Mouse (Mus musculus) cerebellum, adult 9-11 months (tissue): ENCODE data around the gene Olfr70.

ENCODE experiments used
- DNase-seq: peaks from one replicate; pipeline ENCODE4 v3.0.0; 2022

Olfr70 gene

GRCm38 (mm10) chr4:43709869-43710268 is 9.3 kb upstream of the Olfr70 start, which contains the start of gene Olfr71:
Gene Olfr71, minus strand, starts transcription at chr4:43710255.
- no peak for DNase-seq

GRCm38 (mm10) chr4:43705991-43706390 is 5.4 kb upstream of the Olfr70 start:
- no peak for DNase-seq

GRCm38 (mm10) chr4:43703851-43704250 is 3.2 kb upstream of the Olfr70 start:
- DNase-seq = no peak

- DNase-seq = no peak
Measured at GRCm38 (mm10) chr4:43703439-43703838, 2.8 kb upstream of the Olfr70 start.

- peak; percentile 61 for DNase-seq
Measured at GRCm38 (mm10) chr4:43696561-43696960, 4.0 kb downstream of the Olfr70 start.

- no peak for DNase-seq
Measured at GRCm38 (mm10) chr4:43695249-43695671, 5.3 kb downstream of the Olfr70 start.

- no peak for DNase-seq
Measured at GRCm38 (mm10) chr4:43694439-43695248, 6.0 kb downstream of the Olfr70 start.

GRCm38 (mm10) chr4:43693806-43694241 is 6.8 kb downstream of the Olfr70 start:
- no peak for DNase-seq

GRCm38 (mm10) chr4:43691026-43691425 is 9.6 kb downstream of the Olfr70 start:
- DNase-seq = no peak

GRCm38 (mm10) chr4:43690021-43690420 is 10.6 kb downstream of the Olfr70 start:
- DNase-seq = no peak

GRCm38 (mm10) chr4:43679416-43680043 is 21.1 kb downstream of the Olfr70 start:
- no peak for DNase-seq

- DNase-seq = no peak
Measured at GRCm38 (mm10) chr4:43678541-43678940, 22.1 kb downstream of the Olfr70 start.

- no peak for DNase-seq
Measured at GRCm38 (mm10) chr4:43675608-43676007, 25.0 kb downstream of the Olfr70 start.

GRCm38 (mm10) chr4:43674974-43675373 is 25.6 kb downstream of the Olfr70 start:
- no peak for DNase-seq

GRCm38 (mm10) chr4:43673703-43674102 is 26.9 kb downstream of the Olfr70 start:
- DNase-seq = no peak

GRCm38 (mm10) chr4:43672070-43672469 is 28.5 kb downstream of the Olfr70 start:
- peak; percentile 87 for DNase-seq

GRCm38 (mm10) chr4:43669428-43669794 is 31.2 kb downstream of the Olfr70 start:
- DNase-seq = peak; percentile 83

GRCm38 (mm10) chr4:43668782-43669427 is 31.7 kb downstream of the Olfr70 start, which contains the start of the genes Tmem8b and Fam221b:
Gene Tmem8b, plus strand, starts transcription at chr4:43668971.
Gene Fam221b, minus strand, starts transcription at chr4:43669145.
- peak; percentile 94 for DNase-seq

GRCm38 (mm10) chr4:43666412-43666811 is 34.2 kb downstream of the Olfr70 start:
- DNase-seq = no peak

GRCm38 (mm10) chr4:43657146-43657545 is 43.5 kb downstream of the Olfr70 start:
- DNase-seq = peak; percentile 61

- DNase-seq = peak; percentile 100
Measured at GRCm38 (mm10) chr4:43656339-43657109, 44.1 kb downstream of the Olfr70 start, which contains the start of gene Hint2. Gene Hint2, minus strand, starts transcription at chr4:43656466.

- DNase-seq = no peak
Measured at GRCm38 (mm10) chr4:43655656-43656338, 44.8 kb downstream of the Olfr70 start.
